Mouse (Mus musculus) embryonic fibroblast, embryonic 13.5 days (primary cell): Measurements from ENCODE around the gene Zbtb40.

Experiments used
- CTCF ChIP-seq: IDR thresholded peaks from 2 replicates; pipeline ENCODE4 v1.5.1; 2011; ENCODE audit warnings: mild to moderate bottlenecking, control low read depth, low read length, moderate library complexity, borderline replicate concordance; ENCODE audit not compliant: insufficient read depth
- POLR2A ChIP-seq: IDR thresholded peaks from 2 replicates; pipeline ENCODE4 v1.6.1; 2011; ENCODE audit warnings: low read depth, mild to moderate bottlenecking, control low read depth, low read length, moderate library complexity

- TF ChIP-seq CTCF: no peak
- TF ChIP-seq POLR2A: no peak
Observed at GRCm38 (mm10) chr4:137029348-137029747, 19.3 kb downstream of the Zbtb40 start.
